ENCODE assay signal across 11 mouse cellular contexts in the genomic region with DNA sequence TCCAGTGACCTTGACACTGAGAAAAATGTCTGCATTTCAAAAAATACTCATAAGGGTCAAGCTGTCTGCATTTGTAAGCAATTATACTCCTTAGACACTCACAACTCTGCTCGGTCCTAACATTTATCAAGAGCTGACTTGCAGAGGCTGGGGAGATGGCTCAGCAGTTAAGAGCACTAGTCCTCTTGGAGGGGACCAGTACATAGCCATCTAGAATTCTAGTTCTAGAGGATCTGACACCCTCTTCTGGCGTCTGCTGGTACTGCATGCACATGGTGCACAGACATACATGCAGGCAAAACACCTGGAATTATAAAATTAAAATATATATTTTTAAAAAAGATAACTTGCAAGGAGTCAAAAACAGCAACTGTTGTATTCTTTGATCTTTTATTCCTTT. TPM values are rescaled to one million over a fixed set of nuclear protein-coding genes. Genes with fewer than 3 reads are reported as not detected.
DNase-seq lines count a peak whose midpoint lies in the region; ATAC-seq and TF ChIP-seq lines count a peak whose summit lies in the region.
"Had no signal": no experiment of that assay in that cellular context is flagged by ENCODE, and none has a peak within 500 bp of the region (broad histone marks: within the 10 kb centered on the region; RNA-seq: fewer than 3 reads in every experiment).

No protein-coding gene starts in this region.

- H3K9ac ChIP-seq in liver, adult 2 months (ENCODE audit: low read depth, low read length) = no peak overlapping the region
- no peak overlapping the region for H3K9ac ChIP-seq in liver, embryonic 11.5 days (ENCODE audit: low read depth, low read length)
- H3K9ac ChIP-seq in midbrain, postnatal 0 days (replicated peaks; ENCODE audit: low read length, poor library complexity, severe bottlenecking) = no peak overlapping the region
- H3K9ac ChIP-seq: embryonic facial prominence, embryonic 15.5 days; intestine, embryonic 15.5 days; midbrain, embryonic 12.5 days had no signal

- no peak for TF ChIP-seq POLR2A in liver, adult 2 months (IDR thresholded peaks at IDR 0.05; ENCODE audit: extremely low read depth, insufficient read depth, low read length)
- TF ChIP-seq POLR2A in bone marrow, adult 2 months (IDR thresholded peaks at IDR 0.05; ENCODE audit: borderline replicate concordance, control insufficient read depth, low read depth, low read length) = no peak

- no peak overlapping the region for H3K4me2 ChIP-seq in liver, embryonic 11.5 days
- H3K4me2 ChIP-seq in midbrain, postnatal 0 days (ENCODE audit: low read depth, low read length, poor library complexity, severe bottlenecking) = no peak overlapping the region
- H3K4me2 ChIP-seq: embryonic facial prominence, embryonic 15.5 days; intestine, embryonic 15.5 days; midbrain, embryonic 12.5 days had no signal

- WGBS in liver, adult 2 months = 59% methylated on average over 2 of the region's 2 CpGs
- WGBS in liver, embryonic 11.5 days = 47% methylated on average over 2 of the region's 2 CpGs
- 45% methylated on average over 2 of the region's 2 CpGs for WGBS in bone marrow, adult 2 months
- WGBS in midbrain, postnatal 0 days = 61% methylated on average over 2 of the region's 2 CpGs

- H3K27me3 ChIP-seq in liver, adult 2 months (ENCODE audit: control insufficient read depth, insufficient read depth, low read length) = no peaks in the 10 kb centered on the region
- H3K27me3 ChIP-seq in liver, embryonic 11.5 days (replicated peaks; ENCODE audit: control insufficient read depth, insufficient read depth, low read length) = no peaks in the 10 kb centered on the region; the same call in 1 of the 2 replicates
- H3K27me3 ChIP-seq in midbrain, postnatal 0 days (ENCODE audit: insufficient read depth, low read length) = no peaks in the 10 kb centered on the region
- H3K27me3 ChIP-seq: embryonic facial prominence, embryonic 15.5 days; intestine, embryonic 15.5 days; midbrain, embryonic 12.5 days had no signal

- H3K36me3 ChIP-seq in liver, adult 2 months (ENCODE audit: control insufficient read depth, insufficient read depth, low read length) = no peaks in the 10 kb centered on the region
- no peaks in the 10 kb centered on the region for H3K36me3 ChIP-seq in liver, embryonic 11.5 days (ENCODE audit: control insufficient read depth, insufficient read depth, low read length)
- H3K36me3 ChIP-seq in midbrain, postnatal 0 days (ENCODE audit: insufficient read depth, low read length) = peaks cover 4% of the 10 kb centered on the region; the same call in 1 of the 2 replicates
- H3K36me3 ChIP-seq: embryonic facial prominence, embryonic 15.5 days; intestine, embryonic 15.5 days; midbrain, embryonic 12.5 days had no signal

- TF ChIP-seq CTCF in liver, adult 2 months (IDR thresholded peaks at IDR 0.05; ENCODE audit: low read depth, low read length) = peak; percentile 13; the same call in 1 of the 2 replicates
- 0 out of 2 replicates have a peak, but pooled peaks have one; percentile 5 for TF ChIP-seq CTCF in bone marrow, adult 2 months (IDR thresholded peaks at IDR 0.05; ENCODE audit: control insufficient read depth, insufficient read depth, low read length)
- peak; percentile 64 for TF ChIP-seq CTCF in midbrain, postnatal 0 days (IDR thresholded peaks at IDR 0.05)

- H3K27ac ChIP-seq in liver, adult 2 months (replicated peaks; ENCODE audit: insufficient read depth, low read depth, low read length) = no peak overlapping the region
- no peak overlapping the region for H3K27ac ChIP-seq in liver, embryonic 11.5 days (ENCODE audit: low read depth, low read length)
- no peak overlapping the region for H3K27ac ChIP-seq in bone marrow, adult 2 months (ENCODE audit: control insufficient read depth, insufficient read depth, low read depth, low read length, poor library complexity)
- H3K27ac ChIP-seq in midbrain, postnatal 0 days (ENCODE audit: low read depth, low read length) = no peak overlapping the region
- H3K27ac ChIP-seq: embryonic facial prominence, embryonic 15.5 days; intestine, embryonic 15.5 days; midbrain, embryonic 12.5 days had no signal

- no peak for ATAC-seq in liver, embryonic 11.5 days (replicated peaks; ENCODE audit: low FRiP score)
- no peak for ATAC-seq in midbrain, postnatal 0 days (ENCODE audit: low FRiP score)
- ATAC-seq: intestine, embryonic 15.5 days had no signal

- H3K4me1 ChIP-seq in liver, adult 2 months (ENCODE audit: control insufficient read depth, insufficient read depth, low read length) = no peaks in the 10 kb centered on the region
- no peaks in the 10 kb centered on the region for H3K4me1 ChIP-seq in liver, embryonic 11.5 days (replicated peaks; ENCODE audit: control insufficient read depth, insufficient read depth, low read length)
- H3K4me1 ChIP-seq in bone marrow, adult 2 months (ENCODE audit: control insufficient read depth, insufficient read depth, low read length) = no peaks in the 10 kb centered on the region
- H3K4me1 ChIP-seq in midbrain, postnatal 0 days (ENCODE audit: insufficient read depth, low read length) = peaks cover 2% of the 10 kb centered on the region; the same call in 1 of the 2 replicates
- H3K4me1 ChIP-seq: midbrain, embryonic 12.5 days had no signal

- DNase-seq in embryo, embryonic 10 days (ENCODE audit: low spot score) = peak; percentile 60
- no peak for DNase-seq in embryo, embryonic 9.5 days (ENCODE audit: extremely low spot score)
- no peak for DNase-seq in liver, adult 2 months (ENCODE audit: extremely low read depth, low read depth, low spot score)
- DNase-seq in liver, embryonic 11.5 days (ENCODE audit: low spot score) = no peak
- peak; percentile 61 for DNase-seq in midbrain, postnatal 0 days (ENCODE audit: low spot score)
- DNase-seq in neural tube, embryonic 10.5 days (ENCODE audit: extremely low spot score, low spot score) = no peak
- no peak for DNase-seq in spleen, postnatal 36 days (ENCODE audit: low spot score in 2 of 2)

- no peak overlapping the region for H3K4me3 ChIP-seq in liver, adult 2 months (ENCODE audit: insufficient read depth, low read depth, low read length)
- H3K4me3 ChIP-seq in liver, embryonic 11.5 days (ENCODE audit: low read depth, low read length) = no peak overlapping the region
- no peak overlapping the region for H3K4me3 ChIP-seq in bone marrow, adult 2 months (replicated peaks; ENCODE audit: control insufficient read depth, low read depth, low read length)
- H3K4me3 ChIP-seq in midbrain, postnatal 0 days (ENCODE audit: low read depth, low read length) = no peak overlapping the region
- H3K4me3 ChIP-seq: embryonic facial prominence, embryonic 15.5 days; intestine, embryonic 15.5 days; midbrain, embryonic 12.5 days had no signal

- H3K9me3 ChIP-seq in liver, embryonic 11.5 days (ENCODE audit: control insufficient read depth, low read length) = no peaks in the 10 kb centered on the region
- no peaks in the 10 kb centered on the region for H3K9me3 ChIP-seq in midbrain, postnatal 0 days (ENCODE audit: low read length)
- H3K9me3 ChIP-seq: embryonic facial prominence, embryonic 15.5 days; intestine, embryonic 15.5 days; midbrain, embryonic 12.5 days had no signal

- no peaks in the 10 kb centered on the region for H3K79me2 ChIP-seq in liver, adult 2 months (ENCODE audit: control insufficient read depth, insufficient read depth, low read length)

RNA-seq across cellular contexts. Expression of gene Faap20, which starts 47.5 kb away (rescaled TPM):
- total RNA-seq in liver, adult 2 months (2014; rRNA removed) = 5.4 and 7.4 TPM in 2 replicates
- 28.6 and 33.8 TPM in 2 replicates for polyA plus RNA-seq in liver, adult 2 months (2012; rRNA removed)
- polyA plus RNA-seq in liver, embryonic 11.5 days (2014; fragmentation: Nextera tagmentation; extraction: Ambion mirVana) = 50.1 and 55.0 TPM in 2 replicates
- polyA plus RNA-seq in bone marrow, adult 2 months (2011; ENCODE audit: insufficient read depth, insufficient read length, low replicate concordance, missing spikeins) = 19.3 and 29.3 TPM in 2 replicates
- 39.5 and 48.7 TPM in 2 replicates for total RNA-seq in midbrain, postnatal 0 days (2014; rRNA removed)
- 56.6 and 57.1 TPM in 2 replicates for polyA plus RNA-seq in midbrain, postnatal 0 days (2015; fragmentation: Nextera tagmentation; extraction: Ambion mirVana)

Comparison
In these comparisons a context has a peak if more than half of its experiments do, and no peak if none do; other contexts are left out.
1. DNase-seq: peak in embryo, embryonic 10 days (single experiment) and midbrain, postnatal 0 days (single experiment); none in embryo, embryonic 9.5 days (single experiment), liver, adult 2 months (single experiment), liver, embryonic 11.5 days (single experiment), neural tube, embryonic 10.5 days (single experiment) and spleen, postnatal 36 days (0 of 2).
2. CTCF ChIP-seq: peak in every context shown above with its lines; median percentile 64 in midbrain, postnatal 0 days; 13 in liver, adult 2 months; 5 in bone marrow, adult 2 months.